Mouse (Mus musculus) brain, embryonic 14.5 days (tissue): ENCODE results near the gene Krt14.

Source experiments
- CTCF ChIP-seq: fragments of 200-500 bp; IDR thresholded peaks from 2 replicates; pipeline ENCODE4 v1.5.1; 2012; ENCODE audit warnings: inconsistent platforms, mild to moderate bottlenecking, moderate library complexity, borderline replicate concordance; ENCODE audit not compliant: insufficient read depth, insufficient read length; ENCODE audit errors: extremely low read depth
- POLR2A ChIP-seq: fragments of 200-500 bp; IDR thresholded peaks from 2 replicates; pipeline ENCODE4 v1.6.1; 2012; ENCODE audit warnings: mild to moderate bottlenecking, inconsistent platforms, borderline replicate concordance; ENCODE audit not compliant: poor library complexity, insufficient read depth, insufficient read length, severe bottlenecking; ENCODE audit errors: extremely low read depth

- TF ChIP-seq CTCF (no peak), POLR2A (no peak)
These were observed 1.2 kb upstream of the Krt14 start for GRCm38 (mm10) chr11:100208542-100208941.
